Mouse (Mus musculus) fibroblast of lung, adult 2 months (primary cell): ENCODE data around the gene Shd.

Experiments used
- DNase-seq: peaks from one replicate; pipeline ENCODE4 v3.0.0-alpha.2; 2011; ENCODE audit warnings: low read depth

The Shd gene

DNA sequence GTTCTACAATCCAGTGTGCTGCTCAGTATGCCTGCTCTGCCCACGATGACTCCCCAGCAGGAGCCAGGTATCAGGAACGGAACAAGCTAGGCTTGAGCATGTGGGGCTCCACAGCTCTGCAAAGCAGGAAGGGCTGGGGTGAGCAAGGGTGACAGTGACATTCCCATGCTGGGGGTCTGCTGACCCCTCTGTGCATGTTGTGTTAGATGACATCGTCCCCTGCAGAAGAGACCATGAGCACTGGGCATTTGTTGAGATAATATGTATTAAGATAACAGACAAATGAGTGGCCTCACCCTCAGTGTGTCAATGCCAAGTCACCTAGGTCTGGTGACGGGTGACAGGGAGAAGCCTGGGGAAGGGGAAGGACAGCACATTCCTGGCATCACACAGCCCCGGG lies 54.7 kb downstream of the Shd start:
- no peak for DNase-seq
